Mouse (Mus musculus): ENCODE results near the gene Ccl1.

Gene Ccl1

DNA sequence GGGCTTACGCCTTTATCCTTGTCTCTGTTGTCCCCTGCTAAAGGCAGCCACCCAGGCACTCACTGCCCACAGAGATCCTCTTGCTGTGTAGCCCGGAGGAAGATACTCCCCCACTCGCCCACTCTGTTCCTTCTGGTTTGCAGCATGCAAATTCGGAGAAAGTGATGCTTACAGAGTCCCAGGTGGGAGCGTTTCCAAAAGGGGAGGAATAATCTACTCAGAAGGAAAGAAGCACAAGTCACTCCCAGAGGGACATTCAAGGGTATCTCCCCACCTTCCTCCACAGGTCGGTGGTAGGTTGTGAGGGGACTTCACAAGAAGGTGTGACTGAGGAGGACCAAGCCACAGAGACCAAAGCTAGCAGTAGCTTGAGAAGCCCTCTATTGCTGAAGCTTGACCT is 100.3 kb downstream of the Ccl1 start:
- no peak for DNase-seq (ENCODE audit: low spot score)

DNA sequence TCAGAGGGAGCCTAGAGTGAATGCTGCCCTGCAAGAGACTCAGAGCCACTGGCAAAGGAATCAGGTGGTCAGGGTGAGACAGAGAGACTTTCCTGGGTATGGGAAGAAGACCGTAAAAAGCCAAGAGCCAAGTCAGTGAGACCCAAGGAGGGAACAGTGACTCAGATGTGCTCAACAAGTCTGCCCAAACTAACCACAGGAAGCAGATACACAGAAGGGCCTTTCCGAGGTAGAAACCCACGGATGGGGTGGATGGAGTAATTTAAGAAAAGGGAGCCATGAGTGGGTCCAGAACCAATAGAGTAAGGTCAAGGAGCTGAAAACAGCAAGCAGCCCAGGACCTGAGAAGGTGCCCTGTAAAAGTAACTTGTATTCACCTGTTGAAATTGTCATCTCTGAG is 101.8 kb downstream of the Ccl1 start:
- DNase-seq (ENCODE audit: low spot score): no peak

DNA sequence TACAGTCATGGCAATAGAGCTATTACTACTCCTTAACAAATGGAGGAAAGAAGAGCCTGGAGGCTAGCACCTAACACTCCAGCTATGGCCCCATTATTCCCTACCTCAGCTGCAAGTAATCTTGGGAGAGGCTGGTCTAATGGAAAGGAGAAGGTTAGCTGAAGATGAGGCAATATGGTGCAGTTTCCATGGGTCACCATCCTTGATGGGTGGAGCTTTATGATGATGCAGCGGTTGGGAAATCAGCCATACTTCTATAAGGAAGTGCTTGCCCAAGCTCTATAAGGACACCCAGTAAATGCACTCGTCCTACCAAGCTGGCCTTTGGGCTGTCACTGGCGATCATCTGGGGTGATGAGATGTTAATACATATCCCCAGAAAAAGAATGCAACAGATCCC is 107.7 kb downstream of the Ccl1 start:
- no peak for DNase-seq (ENCODE audit: low spot score)

DNA sequence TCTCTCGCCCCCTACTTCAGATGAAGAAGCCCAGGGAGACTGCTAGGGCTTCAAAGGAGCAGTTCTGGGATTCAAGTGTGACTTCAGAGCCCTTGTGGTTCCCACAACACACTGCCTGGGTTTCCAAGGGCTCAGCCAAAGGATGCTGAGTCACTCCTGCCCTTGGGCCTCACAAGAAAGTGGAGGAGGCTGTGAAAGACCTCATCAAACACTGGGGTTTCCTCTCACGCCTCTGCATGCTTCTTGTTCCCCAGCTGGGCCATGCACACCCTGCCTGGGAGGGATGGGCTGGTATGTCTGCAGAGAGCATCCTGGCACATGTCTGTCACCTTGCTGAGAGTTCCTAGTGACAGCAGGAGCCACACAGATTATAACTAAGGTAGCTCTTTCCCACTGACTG is 110.5 kb downstream of the Ccl1 start:
- DNase-seq (ENCODE audit: low spot score): no peak

DNA sequence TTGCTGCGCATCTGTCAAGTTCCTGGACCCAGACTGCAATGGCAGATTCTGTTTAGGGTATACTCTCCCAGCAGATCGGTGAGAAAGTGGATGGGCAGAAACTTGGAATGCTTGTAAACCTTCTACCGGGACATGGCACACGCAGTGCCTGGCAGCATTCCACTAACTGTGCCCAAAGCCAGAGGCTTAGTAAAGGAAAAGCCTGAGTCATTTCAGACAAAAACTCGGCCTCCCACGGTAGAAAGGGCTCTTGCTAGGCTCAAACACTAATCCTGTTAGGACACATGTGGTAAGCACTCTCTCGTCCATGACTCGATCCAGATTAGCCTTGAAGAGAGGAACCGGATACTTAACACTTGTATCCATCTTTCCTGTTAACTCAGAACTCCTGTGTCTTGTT is 111.7 kb downstream of the Ccl1 start:
- no peak for DNase-seq (ENCODE audit: low spot score)

DNA sequence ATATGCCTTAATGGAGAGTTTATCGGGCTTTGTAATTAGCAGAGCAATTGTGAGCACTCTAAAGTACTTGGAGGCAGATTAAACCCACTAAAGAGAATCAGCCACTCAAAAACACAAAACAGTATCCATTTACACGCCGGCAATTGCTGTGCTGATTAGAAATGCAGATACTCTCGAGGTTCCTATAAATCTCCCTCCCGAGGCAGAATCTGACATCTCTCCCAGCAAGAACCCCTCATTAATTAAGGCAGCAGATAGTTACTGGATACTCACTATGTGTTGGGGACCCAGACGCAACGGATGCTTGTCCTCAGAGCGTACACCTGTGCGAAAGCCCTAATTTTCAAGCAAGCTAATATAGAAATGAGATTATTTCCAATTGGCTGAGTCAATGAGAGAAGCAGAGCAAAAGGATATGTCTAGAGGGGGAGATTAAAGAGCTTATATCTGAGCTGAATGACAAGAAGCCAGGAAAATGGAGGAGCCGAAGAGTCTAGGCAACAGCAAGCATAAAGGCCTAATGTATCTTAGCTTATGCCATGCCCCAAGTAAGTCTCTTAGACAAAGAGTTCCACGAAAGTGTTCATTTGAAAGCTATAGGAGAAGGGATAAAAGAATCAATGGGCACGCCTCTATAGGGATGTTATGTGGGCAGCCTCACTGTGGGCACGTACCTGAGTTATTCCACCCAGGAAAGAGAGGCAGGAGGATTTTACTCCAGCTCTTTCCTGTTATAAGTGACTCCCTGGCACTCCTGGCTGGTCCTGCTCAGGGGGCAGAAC is 115.5 kb downstream of the Ccl1 start:
- no peak for DNase-seq (ENCODE audit: low spot score)

DNA sequence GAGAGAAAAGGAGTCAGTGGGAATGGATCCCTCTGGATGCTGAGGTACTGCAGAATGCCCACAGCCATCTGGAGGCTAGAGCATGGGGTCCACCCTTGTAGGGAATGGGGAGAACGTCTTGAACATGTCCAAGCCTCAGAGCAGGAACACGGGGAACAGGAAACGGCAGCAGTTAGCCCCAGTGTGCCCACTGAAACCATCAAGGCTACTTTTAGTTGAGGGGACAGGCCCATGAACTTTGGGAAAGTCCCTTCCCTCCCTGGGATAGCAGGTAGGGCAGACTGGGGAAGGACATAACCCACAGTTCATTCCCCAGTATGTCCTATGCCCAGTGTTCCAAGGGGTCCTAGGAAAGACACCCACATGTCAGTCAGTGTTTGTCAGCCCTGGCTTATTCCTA is 119.8 kb downstream of the Ccl1 start:
- no peak for DNase-seq (ENCODE audit: low spot score)

DNA sequence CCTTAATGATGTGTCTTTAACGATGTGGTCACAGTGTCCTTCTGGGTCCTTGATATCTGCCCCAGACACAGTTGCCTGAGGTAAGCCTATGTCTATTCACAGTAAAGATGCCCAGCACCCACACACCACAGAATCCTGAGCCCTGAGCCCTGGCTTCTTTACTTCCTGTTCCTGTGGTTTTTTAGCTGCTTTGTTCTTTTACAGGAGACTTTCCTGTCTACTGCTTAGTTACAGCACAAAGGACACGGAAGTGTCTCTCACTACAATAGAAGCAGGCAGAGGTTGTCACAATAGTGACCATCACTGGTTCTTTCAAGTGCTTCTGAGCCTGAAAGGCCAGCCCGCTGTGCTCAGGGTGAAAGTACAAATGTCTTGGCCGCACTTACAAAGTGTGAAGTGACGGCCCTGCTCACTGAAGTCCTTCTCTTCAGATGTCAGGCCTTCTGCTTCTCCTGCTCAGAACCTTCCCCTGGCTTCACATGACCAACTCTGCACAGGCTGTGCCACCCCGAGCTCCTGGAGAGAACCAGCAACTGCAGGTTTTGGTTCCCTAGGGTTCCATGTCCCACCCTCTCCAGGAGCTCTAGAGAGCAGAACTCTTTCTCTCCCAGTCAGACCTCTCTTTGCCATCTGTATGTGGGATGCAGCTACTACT is 122.1 kb downstream of the Ccl1 start:
- DNase-seq (ENCODE audit: low spot score): peak; percentile 71

DNA sequence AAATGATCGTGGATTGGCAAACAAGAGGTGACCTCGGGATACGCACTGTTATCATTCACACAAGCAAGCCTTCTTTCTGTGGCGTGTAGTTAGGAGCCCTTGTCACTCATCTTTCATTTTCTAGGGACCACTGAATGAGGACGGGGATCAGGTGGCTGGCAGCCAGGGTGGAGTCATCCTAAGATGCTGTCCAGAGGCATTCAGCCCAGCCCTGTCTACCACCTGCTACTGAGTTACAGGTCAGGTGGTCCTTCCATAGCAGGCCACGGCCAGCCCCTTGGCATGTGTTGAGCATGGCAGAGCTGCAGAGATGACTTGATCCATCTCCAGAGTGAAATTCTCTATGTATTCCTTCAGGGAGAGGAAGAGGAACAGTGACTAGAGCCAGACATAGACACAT is 123.1 kb downstream of the Ccl1 start:
- no peak for DNase-seq (ENCODE audit: low spot score)

DNA sequence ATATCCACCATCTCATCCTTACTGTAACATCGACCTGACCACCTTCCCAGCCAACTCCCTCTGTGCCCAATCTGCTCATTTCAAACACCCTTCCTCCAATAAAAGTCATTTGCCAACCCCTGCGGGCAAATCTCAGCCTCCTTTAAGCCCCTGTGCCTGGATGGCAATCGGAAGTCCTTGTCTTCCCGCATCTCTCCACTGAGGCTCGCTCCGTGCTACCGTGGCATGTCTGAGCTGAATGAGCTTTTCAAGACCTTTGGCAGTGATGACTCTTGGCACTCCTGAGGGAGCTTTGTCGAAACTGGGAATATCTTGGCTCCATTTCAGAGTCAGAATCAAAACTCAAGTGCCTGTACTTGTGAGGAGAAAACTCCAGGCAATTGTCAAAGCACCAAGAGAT is 124.2 kb downstream of the Ccl1 start:
- DNase-seq (ENCODE audit: low spot score): no peak

DNA sequence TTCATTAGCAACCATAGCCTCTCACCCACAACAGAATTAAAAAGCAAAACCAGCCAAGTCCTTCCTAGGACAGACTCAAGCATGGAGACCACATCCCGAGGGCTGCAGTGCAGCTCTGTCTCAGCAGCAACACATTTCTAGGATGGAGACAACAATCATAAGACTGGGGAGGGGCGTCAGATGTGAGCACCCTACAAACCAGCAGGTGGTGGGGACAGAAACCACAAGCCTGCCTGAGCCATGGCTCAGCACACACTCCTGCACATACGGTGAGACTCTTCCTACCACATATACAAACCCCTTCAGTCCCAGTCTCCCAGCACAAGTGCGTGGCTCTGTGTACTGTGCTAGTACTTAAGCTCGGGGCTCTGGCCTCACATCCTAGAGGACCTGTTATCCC is 127.3 kb downstream of the Ccl1 start:
- DNase-seq (ENCODE audit: low spot score): no peak

DNA sequence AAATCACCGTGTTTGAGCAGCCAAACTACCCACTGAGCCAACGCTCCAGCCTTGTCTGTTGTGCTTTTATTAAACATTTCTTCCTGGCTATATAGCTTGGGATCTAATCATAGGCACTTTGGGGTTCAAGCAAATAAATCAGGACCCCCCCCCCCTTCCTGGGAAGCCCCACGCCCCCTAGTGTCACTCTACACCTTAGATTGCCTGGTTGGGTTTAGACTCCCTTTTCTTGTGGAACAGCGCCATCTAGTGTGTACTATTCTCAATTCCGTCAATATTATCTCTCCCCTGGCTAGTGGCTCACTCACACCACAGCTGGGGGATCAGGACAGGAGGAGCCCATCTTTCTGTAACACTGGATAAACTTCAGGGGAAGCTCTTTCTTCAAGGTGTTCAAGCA is 127.8 kb downstream of the Ccl1 start:
- DNase-seq (ENCODE audit: low spot score): peak; percentile 33

DNA sequence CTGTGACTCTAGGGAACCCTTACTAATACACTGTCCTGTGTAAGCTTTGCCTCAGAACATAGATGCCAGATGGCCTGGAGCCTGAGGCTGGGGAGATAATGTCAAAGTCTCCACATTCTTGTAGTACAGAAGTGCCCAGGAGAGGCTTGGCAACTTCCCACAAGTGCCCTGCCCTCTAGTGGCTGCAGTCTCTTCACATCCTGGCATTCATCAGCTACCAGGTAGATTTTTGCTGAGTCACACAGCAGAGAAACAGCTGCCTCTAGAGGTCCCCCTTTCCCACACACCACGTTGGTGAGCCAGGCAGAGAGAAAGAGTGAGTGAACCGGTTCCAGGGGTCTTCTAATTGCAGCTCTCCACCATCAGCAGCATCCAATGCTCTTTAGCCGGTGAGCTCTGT is 130.7 kb downstream of the Ccl1 start:
- peak; percentile 41 for DNase-seq (ENCODE audit: low spot score)

DNA sequence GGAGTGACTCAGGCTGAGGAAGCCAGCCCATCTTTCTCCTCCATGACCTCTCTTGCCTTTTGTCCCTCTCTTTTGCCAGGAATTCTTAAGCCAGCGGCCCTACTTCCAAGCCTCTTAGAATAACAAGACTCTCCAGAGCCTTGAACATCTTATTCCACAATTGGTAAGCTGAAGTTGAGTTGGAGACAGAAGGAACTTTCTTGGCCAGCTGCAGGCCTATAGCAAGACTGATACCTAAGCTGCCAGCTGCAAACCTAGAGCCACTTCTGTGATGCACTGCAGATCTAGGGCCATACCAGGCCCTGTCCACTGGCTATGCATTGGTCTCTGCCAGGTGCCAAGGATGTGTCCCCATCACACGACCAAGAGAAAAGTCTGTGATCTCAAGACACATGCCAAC is 132.0 kb downstream of the Ccl1 start:
- DNase-seq (ENCODE audit: low spot score): no peak

DNA sequence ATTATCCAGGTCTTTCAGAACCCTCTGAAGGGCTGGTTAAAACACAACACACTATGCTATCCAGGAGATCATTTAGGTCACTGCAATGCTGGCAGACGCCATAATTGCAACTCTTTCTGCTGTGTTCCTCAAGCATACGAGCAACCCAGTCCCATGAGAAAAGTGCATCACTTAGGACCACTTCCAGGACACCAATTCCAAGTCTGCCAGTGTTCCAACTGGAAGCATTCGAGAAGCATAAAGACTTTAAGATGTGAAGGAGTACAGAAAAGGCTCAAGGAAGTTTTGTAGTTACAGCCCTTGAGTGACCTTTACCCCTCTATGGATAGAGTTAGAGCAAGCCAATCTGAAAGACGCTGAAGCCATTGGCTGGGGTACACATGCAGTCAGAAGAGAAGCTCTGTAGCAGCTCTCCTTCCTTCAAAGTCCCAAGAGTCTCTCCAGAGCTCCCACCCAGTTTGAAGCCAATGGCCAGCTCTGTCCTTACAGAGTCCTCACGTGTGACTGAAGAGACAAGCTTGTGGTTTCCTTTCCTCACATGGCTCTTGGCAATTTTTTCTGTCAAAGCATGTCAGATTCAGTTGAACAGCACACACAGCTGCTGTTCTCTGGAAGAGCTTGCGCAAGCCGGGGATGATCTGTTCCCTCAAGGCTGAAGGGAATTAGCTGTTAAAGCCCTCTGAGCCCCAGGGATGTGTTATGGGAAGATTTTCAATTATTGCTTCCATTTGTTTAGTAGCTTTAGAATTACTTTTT is 134.0 kb downstream of the Ccl1 start:
- DNase-seq (ENCODE audit: low spot score): no peak

DNA sequence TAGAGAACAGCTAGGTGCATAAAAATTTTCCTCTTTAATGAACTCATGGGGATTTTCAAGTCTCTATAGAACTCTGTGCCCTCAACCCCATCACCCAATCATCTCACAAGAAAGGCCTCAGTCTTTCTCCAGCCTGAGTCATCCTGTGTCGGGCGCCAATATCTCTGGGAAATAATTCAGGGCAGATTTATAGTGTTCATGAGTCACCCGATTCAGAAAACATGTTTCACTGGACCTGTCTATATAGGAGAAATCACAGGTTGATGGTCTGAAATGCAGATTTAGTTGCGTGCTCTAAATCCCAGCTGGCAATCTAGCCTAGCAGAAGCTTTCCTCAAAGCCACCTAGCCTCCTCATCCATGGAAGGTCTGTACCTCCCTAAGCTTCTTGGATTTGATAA is 136.0 kb downstream of the Ccl1 start:
- DNase-seq (ENCODE audit: low spot score): no peak

DNA sequence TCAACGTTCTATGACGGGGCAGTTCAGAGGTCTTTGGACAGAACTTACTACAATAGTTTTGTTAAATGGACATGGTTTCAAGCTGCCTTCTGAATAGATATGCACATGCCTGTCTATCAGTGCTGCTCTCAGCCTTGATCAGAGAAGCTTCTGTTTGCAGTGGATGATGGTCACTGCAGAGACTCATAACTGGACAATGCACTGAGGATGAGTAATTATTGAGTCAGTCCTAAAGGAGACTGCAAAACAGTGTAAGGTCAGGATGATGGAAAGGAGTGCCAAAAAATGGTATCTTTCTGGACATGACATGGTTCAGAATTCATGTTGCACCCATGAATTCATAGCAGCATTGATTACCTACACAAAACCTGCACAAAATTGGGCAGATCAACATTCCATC is 137.2 kb downstream of the Ccl1 start:
- DNase-seq (ENCODE audit: low spot score): no peak

DNA sequence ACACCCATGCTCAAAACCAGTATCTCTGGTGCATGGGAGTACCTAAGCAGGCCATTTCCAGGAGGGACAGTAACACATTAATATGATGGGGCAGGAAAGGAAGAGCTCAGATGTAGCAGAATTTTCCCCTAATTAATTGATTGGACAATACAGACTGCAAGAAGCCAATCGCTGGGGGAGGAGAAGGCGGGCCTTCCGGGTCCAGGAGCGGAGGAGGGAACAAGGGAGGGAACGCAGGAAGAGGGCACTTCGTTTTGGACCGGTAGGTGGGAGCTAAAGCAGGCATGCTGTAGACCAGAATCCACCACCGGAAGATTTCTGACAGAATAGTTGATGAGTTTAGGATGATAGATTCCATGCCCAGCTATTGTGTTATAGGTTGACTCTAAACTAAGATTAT is 142.2 kb downstream of the Ccl1 start:
- DNase-seq (ENCODE audit: low spot score): no peak

DNA sequence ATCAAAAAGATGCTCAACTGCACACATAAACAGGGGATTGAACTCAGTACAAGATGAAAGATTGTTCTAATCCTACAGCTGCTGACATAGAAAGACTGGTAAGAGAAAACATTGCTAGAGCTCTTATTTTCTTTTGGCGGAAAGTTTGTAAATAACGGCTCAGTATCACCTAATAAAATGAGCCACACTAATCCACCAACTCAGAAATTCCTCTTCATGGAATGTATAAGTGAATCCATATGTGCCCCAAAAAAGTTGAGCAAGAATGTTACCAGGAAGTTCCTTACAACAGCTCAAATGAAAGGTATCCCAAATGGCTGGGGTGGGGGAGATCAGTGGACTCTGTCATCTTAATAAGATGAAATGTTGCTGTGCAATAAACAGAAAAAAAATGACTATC is 146.4 kb downstream of the Ccl1 start:
- no peak for DNase-seq (ENCODE audit: low spot score)

DNA sequence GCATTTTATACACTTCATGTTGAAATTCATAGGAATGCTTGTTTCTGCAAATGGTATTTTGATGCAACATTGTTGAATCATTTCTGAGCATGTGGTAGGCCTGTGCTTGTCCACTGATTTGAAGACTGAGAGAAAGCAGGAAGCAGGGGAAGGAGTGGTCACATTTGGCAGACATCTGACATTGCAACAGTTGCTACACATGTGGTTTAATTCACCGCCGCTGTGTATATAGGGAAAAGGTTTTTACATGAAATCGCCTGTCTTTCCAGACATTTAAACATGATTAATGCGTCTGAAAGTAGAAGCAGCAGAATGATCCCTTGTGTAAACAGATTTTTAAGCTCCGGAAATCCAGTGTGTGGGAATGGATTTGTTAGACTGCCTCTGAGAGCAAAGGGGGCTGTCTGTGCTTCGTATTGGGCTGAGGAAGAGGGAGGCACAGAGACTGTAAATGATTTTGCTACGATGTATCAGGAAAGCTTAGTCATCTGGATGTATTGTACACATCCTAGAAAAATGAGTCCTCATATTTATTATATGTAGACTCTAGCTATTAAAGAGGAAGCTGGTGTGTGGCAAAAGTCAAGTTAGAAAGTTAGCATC is 165.9 kb downstream of the Ccl1 start:
- no peak for DNase-seq (ENCODE audit: low spot score)

DNA sequence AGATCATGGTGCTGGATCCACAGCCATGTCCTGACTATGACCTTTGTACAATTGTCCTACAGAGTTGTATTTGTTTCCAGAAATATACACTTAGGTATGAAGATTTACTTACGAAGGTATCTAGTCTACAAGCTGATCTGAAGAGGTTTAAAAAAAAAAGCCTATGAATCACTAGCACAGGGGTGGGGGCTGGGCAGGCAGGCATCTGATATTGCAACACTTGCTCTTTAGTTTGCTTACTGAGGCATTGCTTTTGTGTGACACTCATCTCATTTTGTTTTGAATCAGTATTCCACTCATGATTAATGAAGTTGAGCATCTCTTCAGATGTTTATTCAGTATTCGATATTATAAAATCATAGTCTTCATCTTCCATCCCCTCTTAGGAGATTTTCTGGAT is 169.3 kb downstream of the Ccl1 start:
- DNase-seq (ENCODE audit: low spot score): no peak

DNA sequence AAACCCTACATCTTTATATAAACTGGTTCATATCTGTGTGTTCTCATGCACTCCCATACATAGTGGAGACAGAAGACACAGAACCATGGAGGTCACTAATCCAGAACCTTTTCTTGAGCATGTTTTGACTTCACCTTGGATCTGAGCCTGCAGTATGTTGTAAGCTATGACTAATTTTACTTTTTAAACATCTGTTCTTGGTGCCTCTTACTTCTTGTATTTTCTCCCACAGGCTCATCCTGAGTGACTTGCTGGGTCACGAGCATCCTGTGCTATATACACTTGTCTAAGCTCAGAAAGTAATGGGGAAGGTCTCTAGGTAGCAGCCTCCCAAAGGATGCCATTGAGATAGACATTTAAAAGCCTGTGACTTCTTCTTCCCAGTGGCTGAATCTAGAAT is 172.5 kb downstream of the Ccl1 start:
- DNase-seq (ENCODE audit: low spot score): no peak
